Comparison of ENCODE assay signal across 23 mouse cellular contexts in the genomic region with DNA sequence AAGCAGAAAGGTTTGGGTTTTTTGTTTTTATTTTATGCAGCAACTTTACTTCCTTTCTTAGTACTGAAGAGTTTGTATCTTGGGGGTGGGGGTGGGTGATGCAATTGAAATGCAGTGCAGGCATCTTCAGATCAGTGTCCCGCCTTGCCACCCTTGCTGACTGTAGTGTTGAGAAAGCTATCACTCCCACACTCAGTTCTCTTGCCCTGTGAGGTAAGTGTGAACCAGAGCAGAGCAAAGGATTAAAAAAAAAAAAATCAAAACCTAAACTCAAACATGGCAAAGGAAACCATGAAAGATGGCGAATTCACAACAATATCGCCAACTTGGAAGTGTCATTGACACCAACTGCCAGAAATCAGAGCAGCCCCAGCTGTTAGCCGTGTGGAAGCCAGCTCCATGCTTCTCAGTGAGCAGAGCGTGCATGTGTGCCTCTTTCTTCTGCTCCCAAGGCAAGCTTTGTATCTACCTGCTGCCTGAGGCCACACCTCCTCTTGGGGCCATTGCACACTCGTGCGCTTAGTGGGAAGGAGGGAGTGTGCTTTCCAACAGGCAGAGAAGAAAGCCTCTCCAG. TPM values are rescaled to one million over a fixed set of nuclear protein-coding genes. Genes with fewer than 3 reads are reported as not detected.
A peak's percentile ranks its signal among the peaks of the same experiment; 100 is the strongest.
DNase-seq lines count a peak whose midpoint lies in the region; ATAC-seq and TF ChIP-seq lines count a peak whose summit lies in the region.
"Had no signal": no experiment of that assay in that cellular context is flagged by ENCODE, and none has a peak within 500 bp of the region (broad histone marks: within the 10 kb centered on the region; RNA-seq: fewer than 3 reads in every experiment).

No protein-coding gene starts in this region.

- no peaks in the 10 kb centered on the region for H3K36me3 ChIP-seq in lung, embryonic 14.5 days (ENCODE audit: insufficient read depth)
- H3K36me3 ChIP-seq in hindbrain, embryonic 12.5 days: no peaks in the 10 kb centered on the region
- H3K36me3 ChIP-seq: embryonic facial prominence, embryonic 13.5 days; heart, embryonic 13.5 days; hindbrain, embryonic 10.5 days; kidney, embryonic 15.5 days had no signal

- no peak overlapping the region for H3K4me3 ChIP-seq in lung, embryonic 14.5 days (ENCODE audit: low read depth, low read length)
- H3K4me3 ChIP-seq in hindbrain, embryonic 12.5 days: no peak overlapping the region
- H3K4me3 ChIP-seq: embryonic facial prominence, embryonic 13.5 days; heart, embryonic 13.5 days; hindbrain, embryonic 10.5 days; kidney, embryonic 15.5 days; left cerebral cortex, adult 2 months; megakaryocyte, embryonic 14.5 days had no signal

- H3K27me3 ChIP-seq in lung, embryonic 14.5 days (ENCODE audit: insufficient read depth, low read length): no peaks in the 10 kb centered on the region
- no peaks in the 10 kb centered on the region for H3K27me3 ChIP-seq in hindbrain, embryonic 12.5 days
- H3K27me3 ChIP-seq: embryonic facial prominence, embryonic 13.5 days; heart, embryonic 13.5 days; kidney, embryonic 15.5 days had no signal

- peak; percentile 68 to 78 for DNase-seq in cerebellum, postnatal 10 days
- no peak for DNase-seq in cerebellum, adult 9-10 months
- peak; percentile 40 for DNase-seq in lung, embryonic 14.5 days
- DNase-seq in lung, postnatal 36 days: no peak
- DNase-seq in layer of hippocampus, postnatal 10 days (ENCODE audit: low spot score in 2 of 2): peak; percentile 56 to 62
- DNase-seq in right cerebral cortex, postnatal 4 days: peak; percentile 22
- DNase-seq in embryo, embryonic 10 days (ENCODE audit: low spot score): no peak
- DNase-seq: adrenal gland, adult 8-10 months; gastrocnemius, postnatal 36 days; lung, adult 2 months; thymus, postnatal 25 days had no signal

- H3K4me1 ChIP-seq in lung, embryonic 14.5 days (ENCODE audit: insufficient read depth): no peaks in the 10 kb centered on the region
- no peaks in the 10 kb centered on the region for H3K4me1 ChIP-seq in hindbrain, embryonic 12.5 days
- H3K4me1 ChIP-seq: embryonic facial prominence, embryonic 13.5 days; heart, embryonic 13.5 days; hindbrain, embryonic 10.5 days; kidney, embryonic 15.5 days had no signal

- no peak overlapping the region for H3K27ac ChIP-seq in lung, embryonic 14.5 days (ENCODE audit: low read depth)
- no peak overlapping the region for H3K27ac ChIP-seq in hindbrain, embryonic 12.5 days
- H3K27ac ChIP-seq: embryonic facial prominence, embryonic 13.5 days; heart, embryonic 13.5 days; hindbrain, embryonic 10.5 days; kidney, embryonic 15.5 days; left cerebral cortex, adult 2 months had no signal

- H3K9me3 ChIP-seq in lung, embryonic 14.5 days (ENCODE audit: low read depth, low read length): no peaks in the 10 kb centered on the region
- H3K9me3 ChIP-seq in hindbrain, embryonic 12.5 days (replicated peaks): no peaks in the 10 kb centered on the region
- H3K9me3 ChIP-seq: embryonic facial prominence, embryonic 13.5 days; heart, embryonic 13.5 days; hindbrain, embryonic 10.5 days; kidney, embryonic 15.5 days; megakaryocyte, embryonic 14.5 days had no signal

- H3K4me2 ChIP-seq in lung, embryonic 14.5 days: no peak overlapping the region
- no peak overlapping the region for H3K4me2 ChIP-seq in hindbrain, embryonic 12.5 days (replicated peaks)
- H3K4me2 ChIP-seq: embryonic facial prominence, embryonic 13.5 days; heart, embryonic 13.5 days; kidney, embryonic 15.5 days had no signal

- no peak overlapping the region for H3K9ac ChIP-seq in lung, embryonic 14.5 days
- no peak overlapping the region for H3K9ac ChIP-seq in hindbrain, embryonic 12.5 days
- H3K9ac ChIP-seq: embryonic facial prominence, embryonic 13.5 days; heart, embryonic 13.5 days; kidney, embryonic 15.5 days had no signal

- no peak for ATAC-seq in lung, embryonic 14.5 days (ENCODE audit: insufficient read depth)
- ATAC-seq in hindbrain, embryonic 12.5 days (ENCODE audit: low FRiP score): no peak
- ATAC-seq: inflammation-experienced regulatory T-cells, adult 6 months had no signal

- no peak for TF ChIP-seq CTCF in lung, embryonic 14.5 days (IDR thresholded peaks at IDR 0.05; ENCODE audit: low read depth)

- 48% methylated on average over 7 of the region's 7 CpGs for WGBS in lung, embryonic 14.5 days
- 88% methylated on average over 7 of the region's 7 CpGs for WGBS in hindbrain, embryonic 12.5 days

RNA-seq across cellular contexts. Expression of a gene that starts 26.0 kb away (rescaled TPM):
- not detected in 2 replicates for polyA plus RNA-seq in lung, embryonic 14.5 days (2014; fragmentation: Nextera tagmentation; extraction: Ambion mirVana)
- total RNA-seq in layer of hippocampus, postnatal 10 days (2021): under 1 TPM in 1 of 2 experiments, not detected in 1; 0.09 TPM
- polyA plus RNA-seq in hindbrain, embryonic 12.5 days (2016; fragmentation: Nextera tagmentation; extraction: Ambion mirVana): 0.05 and 0.19 TPM in 2 replicates
- total RNA-seq: adrenal gland, adult 8-10 months; gastrocnemius, postnatal 36 days; liver, adult 2 months; monocyte, adult 5-6 weeks had no signal
- polyA plus RNA-seq: heart, embryonic 13.5 days; hindbrain, embryonic 10.5 days; inflammation-experienced regulatory T-cells, adult 6 months; liver, adult 2 months; stomach, embryonic 16.5 days had no signal

RNA-seq across cellular contexts. Expression of a gene that starts 41.8 kb away (rescaled TPM):
- polyA plus RNA-seq in lung, embryonic 14.5 days (2014; fragmentation: Nextera tagmentation; extraction: Ambion mirVana): not detected in 2 replicates
- total RNA-seq in layer of hippocampus, postnatal 10 days (2021): 10 to 100 TPM in 1 of 2 experiments, 1 to 10 TPM in 1; 9.3 to 10.2 TPM
- 0.41 and 0.61 TPM in 2 replicates for polyA plus RNA-seq in hindbrain, embryonic 12.5 days (2016; fragmentation: Nextera tagmentation; extraction: Ambion mirVana)
- total RNA-seq: gastrocnemius, postnatal 36 days; liver, adult 2 months; monocyte, adult 5-6 weeks had no signal
- polyA plus RNA-seq: embryonic facial prominence, embryonic 13.5 days; heart, embryonic 13.5 days; inflammation-experienced regulatory T-cells, adult 6 months; kidney, embryonic 15.5 days; liver, adult 2 months; lung, adult 2 months; spleen, adult 2 months; stomach, embryonic 16.5 days had no signal

RNA-seq across cellular contexts. Expression of a gene that starts 54.9 kb away (rescaled TPM):
- 125 and 127 TPM in 2 replicates for polyA plus RNA-seq in lung, embryonic 14.5 days (2014; fragmentation: Nextera tagmentation; extraction: Ambion mirVana)
- 100 to 1,000 TPM; 141 to 146 TPM for total RNA-seq in layer of hippocampus, postnatal 10 days (2021)
- 229 and 255 TPM in 2 replicates for polyA plus RNA-seq in hindbrain, embryonic 12.5 days (2016; fragmentation: Nextera tagmentation; extraction: Ambion mirVana)

Comparison
In these comparisons a context has a peak if more than half of its experiments do, and no peak if none do; other contexts are left out.
1. DNase-seq: peak in cerebellum, postnatal 10 days (2 of 2), lung, embryonic 14.5 days (single experiment), layer of hippocampus, postnatal 10 days (2 of 2) and right cerebral cortex, postnatal 4 days (single experiment); none in cerebellum, adult 9-10 months (single experiment), lung, postnatal 36 days (single experiment) and embryo, embryonic 10 days (single experiment).